Mouse (Mus musculus) brain, embryonic 18.5 days (tissue): ENCODE data around the gene Obscn.
"Not testable (repeated sequence)": the region's sequence is repeated elsewhere in the genome, so short reads cannot be mapped to it uniquely, and the experiment has no call there.

Experiments
- DNase-seq: peaks from one replicate; pipeline ENCODE4 v3.0.0-alpha.2; 2012; ENCODE audit warnings: low read depth, low spot score

Gene Obscn

GRCm38 (mm10) chr11:58961364-58962177, 174.6 kb downstream of the Obscn start:
- DNase-seq: no peak

DNA sequence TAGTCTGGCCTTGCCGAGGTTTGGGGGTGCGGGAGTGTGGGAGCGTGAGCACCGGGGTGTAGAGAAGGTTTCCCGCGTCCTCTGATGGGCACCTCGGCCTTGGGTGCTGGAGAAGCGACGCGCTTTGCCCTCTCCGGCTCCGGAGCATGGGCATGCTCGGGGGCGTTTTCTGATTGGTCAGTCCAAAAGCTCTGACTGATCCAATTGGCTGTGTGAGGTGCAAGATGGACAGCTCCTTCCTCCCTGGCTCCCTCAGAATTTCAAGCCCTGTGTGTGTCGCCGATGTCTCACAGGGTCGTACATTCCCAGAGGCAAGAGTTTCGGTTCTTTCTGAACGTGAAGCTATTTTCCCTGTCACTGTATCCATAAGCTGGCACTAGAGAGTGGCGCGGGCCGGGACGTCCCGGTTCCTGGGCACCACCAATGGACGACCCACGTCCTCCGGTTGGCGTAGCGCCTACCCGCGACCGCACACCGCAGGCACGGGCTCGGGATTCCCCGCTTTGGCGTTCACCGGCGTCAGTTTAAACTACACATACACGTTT, 176.2 kb downstream of the Obscn start:
- DNase-seq: peak; percentile 64

DNA sequence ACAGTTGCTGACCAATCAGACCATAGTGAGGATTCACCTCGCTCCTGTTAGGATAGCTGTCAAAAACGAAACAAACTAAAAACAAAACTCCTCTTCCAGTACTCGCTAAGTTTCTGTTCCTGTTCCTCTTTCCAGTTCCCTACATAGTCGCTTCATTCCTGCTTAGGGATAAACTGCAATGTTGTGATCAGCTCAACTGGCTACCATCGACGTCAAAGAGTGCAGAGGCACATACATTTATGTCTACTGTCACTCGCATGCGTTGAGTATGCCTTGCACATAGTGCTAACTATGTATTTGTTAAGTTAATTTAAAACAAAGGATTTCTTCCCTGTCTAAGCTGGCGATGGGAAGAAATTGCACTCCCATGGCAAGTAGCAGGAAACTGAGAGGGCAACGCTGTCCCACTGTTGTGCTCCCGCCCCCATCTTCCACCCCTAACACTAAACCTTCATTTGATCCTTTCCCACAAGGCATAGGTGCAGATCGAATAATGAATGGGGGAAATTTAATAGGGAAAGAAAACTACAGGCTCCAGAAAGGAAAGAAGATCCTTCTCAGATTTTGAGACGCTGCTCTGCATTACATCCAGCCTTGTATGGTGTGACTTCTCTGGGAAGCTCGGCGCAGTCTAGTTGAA, 176.9 kb downstream of the Obscn start:
- DNase-seq: no peak

- DNase-seq: no peak
Measured at GRCm38 (mm10) chr11:58958536-58958935, 177.7 kb downstream of the Obscn start.

GRCm38 (mm10) chr11:58957226-58957914, 178.8 kb downstream of the Obscn start:
- DNase-seq: no peak

- DNase-seq: no peak
Measured at GRCm38 (mm10) chr11:58955868-58956257, 180.3 kb downstream of the Obscn start.

- no peak for DNase-seq
Measured at GRCm38 (mm10) chr11:58955143-58955867, 180.9 kb downstream of the Obscn start.

- peak; percentile 99 for DNase-seq
Measured at GRCm38 (mm10) chr11:58954420-58955142, 181.6 kb downstream of the Obscn start, which contains the start of the genes Hist3h2a and Trim17. Gene Hist3h2a, plus strand, starts transcription at chr11:58954685. Gene Trim17, plus strand, starts transcription at chr11:58954685.

- DNase-seq: not testable (repeated sequence)
Measured at GRCm38 (mm10) chr11:58954170-58954419, 182.1 kb downstream of the Obscn start.

DNA sequence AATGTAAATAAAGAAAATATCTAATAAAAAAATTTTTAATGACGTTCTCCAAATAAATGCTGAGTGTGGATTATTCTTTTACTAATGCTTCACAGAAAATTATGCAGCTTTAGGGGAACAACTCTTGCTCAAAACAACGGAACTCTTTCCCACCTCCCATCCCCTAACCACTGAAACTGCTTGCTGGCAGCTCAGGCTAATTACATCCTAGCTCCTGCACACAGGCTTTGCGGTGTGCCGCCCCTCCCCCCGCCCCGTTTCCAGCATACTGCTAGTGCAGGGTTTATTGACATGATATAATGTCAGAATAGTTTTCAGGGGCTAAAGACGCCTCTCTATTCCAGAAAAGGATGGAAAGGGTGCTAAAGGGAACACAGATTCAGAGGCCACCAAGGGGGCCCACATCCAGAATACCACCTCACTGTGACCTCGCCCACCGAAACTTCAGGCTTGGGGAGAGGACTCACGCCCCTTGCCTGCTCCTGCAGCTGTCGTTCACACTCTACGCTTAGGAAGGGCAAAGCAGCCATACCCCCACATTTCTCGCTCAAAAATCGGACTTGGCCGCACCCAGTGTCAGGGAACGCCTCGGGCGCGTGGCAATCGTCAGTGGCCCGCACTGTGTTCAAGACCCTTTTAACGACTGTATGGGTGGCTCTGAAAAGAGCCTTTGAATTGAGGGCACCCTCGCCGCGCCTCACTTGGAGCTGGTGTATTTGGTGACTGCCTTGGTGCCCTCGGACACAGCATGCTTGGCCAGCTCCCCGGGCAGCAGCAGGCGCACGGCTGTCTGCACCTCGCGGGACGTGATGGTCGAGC, 182.6 kb downstream of the Obscn start:
- DNase-seq: no peak

DNA sequence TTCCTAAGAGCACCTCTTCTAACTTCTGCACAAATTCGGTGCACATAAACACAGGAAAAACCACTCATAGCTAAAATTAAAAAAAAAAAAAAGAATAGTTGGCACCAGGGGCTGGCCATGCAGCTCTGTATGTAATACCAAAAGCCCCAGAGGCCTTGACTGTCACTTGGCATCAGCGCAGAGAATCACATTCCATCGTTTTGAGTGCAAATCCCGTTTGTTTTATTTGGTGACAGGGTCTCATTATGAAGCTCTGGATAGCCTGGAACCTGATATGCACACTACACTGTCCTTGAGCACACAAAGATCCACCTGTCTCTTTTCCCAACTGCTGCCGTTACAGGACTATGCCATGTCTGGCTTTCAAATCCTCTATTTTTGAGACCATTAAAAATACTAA, 185.0 kb downstream of the Obscn start:
- DNase-seq: no peak

DNA sequence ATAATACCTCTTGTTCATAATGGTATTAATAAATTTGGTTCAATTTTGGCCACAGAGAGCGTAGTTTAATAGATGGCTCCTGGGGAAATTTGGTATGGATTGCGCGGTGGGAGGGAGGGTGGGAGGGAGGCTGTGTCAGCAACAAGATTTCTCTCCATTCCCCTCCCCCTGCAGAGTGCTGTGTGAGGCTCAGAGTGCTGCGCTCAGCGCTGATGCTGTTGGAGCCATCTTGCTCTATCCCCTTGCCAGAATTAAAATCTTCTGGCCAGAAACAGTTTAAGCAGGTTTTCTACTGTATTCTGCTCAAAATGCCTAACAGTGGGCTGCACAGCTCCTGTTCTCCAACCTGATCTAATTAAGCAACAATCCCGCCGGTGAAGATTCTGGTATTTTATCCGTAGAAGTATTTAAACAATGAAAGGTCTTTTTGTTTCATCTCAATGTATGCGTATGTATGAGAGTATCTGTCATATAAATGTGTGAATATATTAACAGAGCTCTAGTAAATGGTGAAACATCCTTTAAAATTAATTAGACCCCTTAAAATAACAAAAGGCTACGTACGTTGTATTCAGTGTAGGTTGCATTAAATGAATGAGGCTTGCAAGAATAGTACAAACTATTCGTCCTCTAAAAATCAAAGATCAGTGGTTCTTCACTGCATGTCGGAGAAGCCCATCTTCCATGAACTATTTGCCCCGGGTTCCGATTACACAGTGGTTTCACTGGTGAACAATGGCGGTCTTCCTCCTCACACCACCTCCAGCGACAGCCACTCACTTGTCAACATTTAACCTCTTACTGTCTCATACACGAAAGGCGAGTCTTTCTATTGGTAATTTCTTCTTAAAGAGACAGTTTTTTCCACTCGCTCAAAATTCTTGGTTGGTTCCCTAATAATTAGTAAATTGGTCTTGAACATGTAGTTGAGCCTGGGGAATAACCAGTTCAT, 186.4 kb downstream of the Obscn start:
- peak; percentile 77 for DNase-seq

- peak; percentile 97 for DNase-seq
Measured at GRCm38 (mm10) chr11:58948542-58949479, 187.4 kb downstream of the Obscn start, which contains the start of gene Hist3h2ba. Gene Hist3h2ba, plus strand, starts transcription at chr11:58948920.

DNA sequence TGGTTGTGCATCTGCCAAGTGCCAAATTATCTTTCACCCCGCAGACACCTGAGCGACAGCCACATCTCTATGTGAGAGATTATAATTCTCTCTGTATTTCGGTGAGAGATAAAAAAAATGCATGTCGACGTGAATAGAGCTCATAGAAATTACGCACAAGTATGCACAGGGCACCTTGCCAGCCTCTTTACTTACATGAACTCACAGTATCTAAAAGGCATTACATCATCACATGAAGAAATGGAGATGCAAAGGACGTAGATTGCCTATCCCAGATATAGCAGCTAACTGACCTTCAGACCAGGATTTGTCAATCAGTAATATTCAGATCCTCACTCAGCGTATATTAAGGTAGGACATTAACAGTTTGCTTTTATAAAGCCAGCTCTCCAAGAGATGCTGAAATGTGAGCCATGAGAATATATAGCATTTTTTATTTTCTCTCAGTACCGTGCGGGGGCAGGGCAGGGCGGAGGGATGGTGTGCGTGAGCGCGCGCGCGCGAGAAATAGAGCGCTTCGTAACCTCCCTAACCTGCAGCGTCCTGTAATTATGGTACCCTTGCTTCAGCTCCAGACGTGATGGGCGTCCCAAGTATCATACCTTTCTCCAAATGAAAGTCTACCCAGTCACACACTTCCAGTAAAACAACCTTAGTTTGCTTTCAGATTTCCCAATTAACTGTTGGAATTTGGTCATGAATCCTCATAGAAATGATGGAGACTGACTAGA, 188.2 kb downstream of the Obscn start:
- DNase-seq: peak; percentile 64

GRCm38 (mm10) chr11:58947306-58947705, 188.9 kb downstream of the Obscn start:
- no peak for DNase-seq
